Mouse (Mus musculus): ENCODE data around the gene Ferd3l. TPM values are rescaled to one million over a fixed set of nuclear protein-coding genes. Genes with fewer than 3 reads are reported as not detected.

Gene Ferd3l
- polyA plus RNA-seq, 1 experiment from 2014 or later, result not detected

DNA sequence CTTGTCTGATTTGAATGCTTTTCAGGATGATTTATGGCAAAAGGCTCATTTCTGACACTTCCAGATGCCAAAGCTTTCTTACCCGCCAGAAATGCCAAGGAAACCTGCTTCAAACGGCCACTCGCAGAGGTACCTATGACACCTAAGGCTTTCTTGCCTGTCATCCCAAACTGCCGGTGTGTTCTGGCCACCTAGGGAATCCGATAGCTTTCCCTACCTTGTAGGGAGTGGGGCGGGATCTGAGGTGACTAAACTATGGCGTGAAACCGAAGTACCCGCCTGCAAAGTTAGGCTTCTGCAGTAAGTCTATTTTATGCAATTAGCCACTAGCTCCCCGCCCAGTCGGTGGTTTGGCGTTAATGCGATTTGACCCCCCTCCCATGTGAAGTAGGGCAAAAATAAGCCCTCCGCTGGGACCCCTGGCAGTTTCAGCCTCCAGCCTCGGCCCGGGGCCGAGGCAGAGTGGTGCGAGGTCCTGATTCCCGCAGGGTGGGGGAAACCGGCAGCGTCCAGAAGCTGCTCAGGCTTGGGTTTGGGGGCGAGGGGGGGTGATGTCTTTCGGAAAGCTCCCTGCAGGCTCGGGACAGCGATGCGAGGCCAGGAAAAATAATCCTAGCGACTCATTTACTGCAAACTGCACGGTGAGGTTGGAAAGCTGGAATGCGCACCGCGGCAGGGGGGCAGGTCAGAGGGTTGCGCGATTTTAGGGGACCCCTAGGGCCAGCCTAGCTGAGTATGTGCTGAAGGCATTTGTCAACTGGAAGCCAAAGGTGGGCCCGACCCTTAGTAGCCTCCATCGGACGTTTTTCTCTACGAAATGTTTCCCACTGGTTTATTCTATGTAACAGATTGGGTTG, 40.0 kb downstream of the Ferd3l start:
- H3K27ac ChIP-seq (replicated peaks; ENCODE audit: low read depth, low read length), result peak overlapping the region; percentile 85
- H3K9me3 ChIP-seq (replicated peaks; ENCODE audit: control insufficient read depth, low read length), result no peaks in the 10 kb centered on the region
- H3K27me3 ChIP-seq (ENCODE audit: control insufficient read depth, insufficient read depth, low read length), result no peaks in the 10 kb centered on the region
- H3K4me1 ChIP-seq (ENCODE audit: control insufficient read depth, insufficient read depth, low read length), result peaks cover 5% of the 10 kb centered on the region; the same call in 1 of the 2 replicates
- peak overlapping the region; percentile 67 for H3K4me2 ChIP-seq (ENCODE audit: low read depth, low read length)
- no peaks in the 10 kb centered on the region for H3K36me3 ChIP-seq (replicated peaks; ENCODE audit: control insufficient read depth, insufficient read depth, low read depth, low read length)
- peak overlapping the region; percentile 48 for H3K9ac ChIP-seq (replicated peaks; ENCODE audit: low read length)
- ATAC-seq (replicated peaks; ENCODE audit: insufficient number of reproducible peaks, low FRiP score, low TSS enrichment, low read depth) (no peak; the same call in 1 of the 2 replicates), DNase-seq (ENCODE audit: low spot score) (peak; percentile 49)
- under 1% methylated on average over 37 of the region's 37 CpGs for WGBS
- peak overlapping the region; percentile 27 for H3K4me3 ChIP-seq (ENCODE audit: low read depth, low read length)

DNA sequence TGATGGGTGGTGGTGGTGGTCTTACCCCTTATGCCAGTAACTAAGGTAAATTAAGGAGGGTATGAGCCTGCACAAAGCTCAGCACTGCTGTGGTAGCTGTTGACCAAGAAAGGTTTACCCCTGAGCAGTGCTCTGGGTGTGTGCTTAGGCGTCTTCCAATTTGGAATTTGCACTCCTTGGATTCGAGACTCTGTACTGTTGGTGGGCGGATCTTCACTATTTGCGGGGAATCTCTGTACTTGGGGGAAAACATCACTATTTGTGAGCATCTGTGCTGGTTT, 40.6 kb downstream of the Ferd3l start:
- WGBS, result 21% methylated on average over 4 of the region's 4 CpGs
- DNase-seq (ENCODE audit: low spot score) (no peak), ATAC-seq (replicated peaks; ENCODE audit: insufficient number of reproducible peaks, low FRiP score, low TSS enrichment, low read depth) (no peak)
- Histone ChIP-seq H3K9me3 (replicated peaks; ENCODE audit: control insufficient read depth, low read length) (no peaks in the 10 kb centered on the region), H3K4me1 (ENCODE audit: control insufficient read depth, insufficient read depth, low read length) (peaks cover 5% of the 10 kb centered on the region; the same call in 1 of the 2 replicates), H3K4me2 (ENCODE audit: low read depth, low read length) (peak overlapping the region; percentile 67), H3K4me3 (ENCODE audit: low read depth, low read length) (peak overlapping the region; percentile 27), H3K27me3 (ENCODE audit: control insufficient read depth, insufficient read depth, low read length) (no peaks in the 10 kb centered on the region), H3K27ac (replicated peaks; ENCODE audit: low read depth, low read length) (peak overlapping the region; percentile 85), H3K36me3 (replicated peaks; ENCODE audit: control insufficient read depth, insufficient read depth, low read depth, low read length) (no peaks in the 10 kb centered on the region), H3K9ac (replicated peaks; ENCODE audit: low read length) (peak overlapping the region; percentile 48)

Other genes with a start within 250 kb of the Ferd3l start
- gene Twist1, start 29.2 kb downstream of the Ferd3l start, polyA plus RNA-seq (2014; fragmentation: Nextera tagmentation; extraction: Ambion mirVana), result 78.8 and 92.7 TPM in 2 replicates

Measured in embryonic facial prominence, embryonic 11.5 days (tissue).